Mouse (Mus musculus) yolk sac, embryonic 10.5 days (tissue): ENCODE results near the gene Rbck1.
"Not testable (repeated sequence)": the region's sequence is repeated elsewhere in the genome, so short reads cannot be mapped to it uniquely, and the experiment has no call there.

ENCODE experiments used
- DNase-seq: peaks from one replicate; pipeline ENCODE4 v3.0.0-alpha.2; 2017; ENCODE audit warnings: low spot score

Gene Rbck1

GRCm38 (mm10) chr2:152294541-152294940, 37.9 kb downstream of the Rbck1 start:
- DNase-seq = no peak

- peak; percentile 91 for DNase-seq
Measured at GRCm38 (mm10) chr2:152293727-152294475, 38.6 kb downstream of the Rbck1 start, which contains the start of gene Tbc1d20. TSS of gene Tbc1d20 (plus strand) at chr2:152293828.

GRCm38 (mm10) chr2:152293179-152293726, 39.2 kb downstream of the Rbck1 start:
- DNase-seq = no peak

- no peak for DNase-seq
Measured at GRCm38 (mm10) chr2:152292475-152292874, 40.0 kb downstream of the Rbck1 start.

GRCm38 (mm10) chr2:152289623-152290022, 42.8 kb downstream of the Rbck1 start:
- not testable (repeated sequence) for DNase-seq

GRCm38 (mm10) chr2:152288046-152288445, 44.4 kb downstream of the Rbck1 start:
- peak; percentile 66 for DNase-seq

GRCm38 (mm10) chr2:152287560-152287959, 44.9 kb downstream of the Rbck1 start:
- DNase-seq = no peak

GRCm38 (mm10) chr2:152281407-152281806, 51.0 kb downstream of the Rbck1 start:
- DNase-seq = no peak

- DNase-seq = no peak
Measured at GRCm38 (mm10) chr2:152273639-152274038, 58.8 kb downstream of the Rbck1 start.
